Mouse (Mus musculus): ENCODE data around the gene 1110051M20Rik. TPM values are rescaled to one million over a fixed set of nuclear protein-coding genes. Genes with fewer than 3 reads are reported as not detected.
A peak's percentile ranks its signal among the peaks of the same experiment; 100 is the strongest.

The 1110051M20Rik gene
- polyA plus RNA-seq, 1 experiment from 2014 or later: 27.0 TPM

- Histone ChIP-seq H3K27ac (ENCODE audit: low read length) (peak overlapping the region; percentile 72), H3K27me3 (replicated peaks; ENCODE audit: insufficient read depth, low read length) (no peaks in the 10 kb centered on the region; the same call in 1 of the 2 replicates), H3K9me3 (ENCODE audit: low read length) (no peaks in the 10 kb centered on the region), H3K4me1 (ENCODE audit: insufficient read depth, low read depth, low read length) (peaks cover 9% of the 10 kb centered on the region; the same call in 1 of the 2 replicates), H3K36me3 (ENCODE audit: insufficient read depth, low read length) (0 out of 2 replicates have a peak, but pooled peaks cover 9% of the 10 kb centered on the region), H3K4me3 (ENCODE audit: low read depth, low read length) (peak overlapping the region; percentile 67), H3K4me2 (replicated peaks; ENCODE audit: low read depth, low read length) (peak overlapping the region; percentile 87), H3K9ac (replicated peaks; ENCODE audit: low read depth) (peak overlapping the region; percentile 47)
- WGBS: 3% methylated on average over 19 of the region's 22 CpGs
- DNase-seq (ENCODE audit: low spot score) (peak; percentile 78), ATAC-seq (peak; percentile 74)
- no peak for TF ChIP-seq CTCF (IDR thresholded peaks at IDR 0.05)
- TF ChIP-seq EP300 (IDR thresholded peaks at IDR 0.05): no peak
Observed at GRCm38 (mm10) chr2:91257126-91257980, 187.2 kb downstream of the 1110051M20Rik start.

DNA sequence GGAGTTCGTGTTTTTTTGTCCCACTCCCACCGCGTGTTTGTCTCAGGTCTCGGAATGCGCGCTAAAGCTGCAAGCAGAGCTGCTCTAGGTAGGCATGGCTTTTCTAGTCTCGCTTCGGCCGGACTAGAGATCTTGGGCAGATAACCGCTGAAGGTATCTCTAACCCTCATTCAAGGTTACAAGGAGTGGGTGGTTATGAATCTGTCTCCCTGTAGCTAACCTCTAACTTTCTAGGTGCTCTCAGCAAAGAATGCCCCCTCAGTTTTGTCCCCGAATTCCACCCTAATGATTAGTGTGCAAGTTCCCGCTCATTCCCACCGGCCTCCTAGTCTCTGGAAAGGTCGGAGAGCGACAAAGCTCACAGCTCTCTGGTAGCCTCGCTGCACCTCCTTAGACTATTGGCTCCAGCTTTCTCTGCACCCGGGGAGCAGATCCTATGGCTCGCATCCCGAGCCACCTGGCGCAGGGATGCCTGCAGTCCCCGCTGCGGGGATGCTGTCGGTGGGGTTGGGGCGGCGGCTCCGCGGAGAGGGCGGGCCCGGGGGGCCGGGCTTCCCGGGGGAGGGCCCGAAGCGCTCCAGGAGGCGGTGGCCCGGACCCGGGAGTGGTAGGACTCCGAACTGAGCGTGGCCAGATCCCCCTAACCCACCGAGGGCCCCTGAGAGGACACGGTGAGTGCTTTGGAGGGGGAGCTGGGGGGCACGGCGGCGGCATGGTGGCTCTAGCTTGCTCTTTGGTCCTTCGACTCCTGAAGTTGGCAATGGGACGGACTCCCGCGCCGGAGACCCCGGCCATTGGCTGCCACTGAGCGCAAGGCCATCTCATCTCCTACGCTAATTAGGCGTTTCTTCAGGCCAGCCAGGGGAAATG, 188.0 kb downstream of the 1110051M20Rik start:
- H3K27me3 ChIP-seq (replicated peaks; ENCODE audit: insufficient read depth, low read length): no peaks in the 10 kb centered on the region; the same call in 1 of the 2 replicates
- peak overlapping the region; percentile 67 for H3K4me3 ChIP-seq (ENCODE audit: low read depth, low read length)
- under 1% methylated on average over 35 of the region's 52 CpGs for WGBS
- H3K4me2 ChIP-seq (replicated peaks; ENCODE audit: low read depth, low read length): peak overlapping the region; percentile 87
- H3K9me3 ChIP-seq (ENCODE audit: low read length): no peaks in the 10 kb centered on the region
- 0 out of 2 replicates have a peak, but pooled peaks cover 6% of the 10 kb centered on the region for H3K36me3 ChIP-seq (ENCODE audit: insufficient read depth, low read length)
- H3K4me1 ChIP-seq (ENCODE audit: insufficient read depth, low read depth, low read length): peaks cover 9% of the 10 kb centered on the region; the same call in 1 of the 2 replicates
- peak overlapping the region; percentile 72 for H3K27ac ChIP-seq (ENCODE audit: low read length)
- TF ChIP-seq CTCF (IDR thresholded peaks at IDR 0.05): no peak
- TF ChIP-seq EP300 (IDR thresholded peaks at IDR 0.05): no peak
- DNase-seq (ENCODE audit: low spot score) (peak; percentile 63), ATAC-seq (peak; percentile 79)
- peak overlapping the region; percentile 47 for H3K9ac ChIP-seq (replicated peaks; ENCODE audit: low read depth)

DNA sequence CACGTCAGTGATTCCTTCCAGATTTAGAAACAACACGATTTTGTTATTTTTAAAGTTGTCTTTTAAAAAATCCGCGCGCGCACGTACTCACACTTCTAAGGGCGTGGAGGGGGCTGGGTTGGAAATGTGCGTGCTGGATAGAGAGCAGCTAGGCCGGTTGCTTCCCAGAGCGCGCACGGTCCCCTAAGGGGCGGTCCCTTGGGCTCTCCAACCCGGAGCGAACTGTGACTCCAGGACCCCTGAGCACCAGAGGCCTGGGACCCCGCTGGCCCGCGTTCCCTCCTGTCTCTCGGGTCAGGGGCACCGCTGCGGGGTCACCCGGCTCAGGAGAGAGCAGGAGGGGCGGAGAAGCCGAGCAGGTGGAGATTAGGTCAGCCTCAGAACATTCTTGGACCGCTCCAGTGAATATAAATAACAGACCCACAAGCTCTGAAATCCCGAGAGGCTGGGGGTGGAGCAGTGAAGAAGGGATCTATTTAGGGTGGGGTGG, 188.8 kb downstream of the 1110051M20Rik start, which contains the start of gene Pacsin3:
Gene Pacsin3 (plus strand): TSS at position 294 of the 490 bp plus-strand sequence.
- no peak for ATAC-seq
- Histone ChIP-seq H3K36me3 (ENCODE audit: insufficient read depth, low read length) (no peaks in the 10 kb centered on the region), H3K4me3 (ENCODE audit: low read depth, low read length) (peak within 1 kb of the TSS; percentile 67), H3K27me3 (replicated peaks; ENCODE audit: insufficient read depth, low read length) (no peaks in the 10 kb centered on the region; the same call in 1 of the 2 replicates), H3K9ac (replicated peaks; ENCODE audit: low read depth) (peak within 1 kb of the TSS; percentile 47), H3K4me2 (replicated peaks; ENCODE audit: low read depth, low read length) (peak within 1 kb of the TSS; percentile 87), H3K27ac (ENCODE audit: low read length) (peak within 1 kb of the TSS; percentile 72), H3K9me3 (ENCODE audit: low read length) (no peaks in the 10 kb centered on the region), H3K4me1 (ENCODE audit: insufficient read depth, low read depth, low read length) (peaks cover 9% of the 10 kb centered on the region; the same call in 1 of the 2 replicates)
- DNase-seq (ENCODE audit: low spot score): peak; percentile 39
- TF ChIP-seq EP300 (IDR thresholded peaks at IDR 0.05): no peak
- WGBS: 1% methylated on average over 27 of the region's 27 CpGs

DNA sequence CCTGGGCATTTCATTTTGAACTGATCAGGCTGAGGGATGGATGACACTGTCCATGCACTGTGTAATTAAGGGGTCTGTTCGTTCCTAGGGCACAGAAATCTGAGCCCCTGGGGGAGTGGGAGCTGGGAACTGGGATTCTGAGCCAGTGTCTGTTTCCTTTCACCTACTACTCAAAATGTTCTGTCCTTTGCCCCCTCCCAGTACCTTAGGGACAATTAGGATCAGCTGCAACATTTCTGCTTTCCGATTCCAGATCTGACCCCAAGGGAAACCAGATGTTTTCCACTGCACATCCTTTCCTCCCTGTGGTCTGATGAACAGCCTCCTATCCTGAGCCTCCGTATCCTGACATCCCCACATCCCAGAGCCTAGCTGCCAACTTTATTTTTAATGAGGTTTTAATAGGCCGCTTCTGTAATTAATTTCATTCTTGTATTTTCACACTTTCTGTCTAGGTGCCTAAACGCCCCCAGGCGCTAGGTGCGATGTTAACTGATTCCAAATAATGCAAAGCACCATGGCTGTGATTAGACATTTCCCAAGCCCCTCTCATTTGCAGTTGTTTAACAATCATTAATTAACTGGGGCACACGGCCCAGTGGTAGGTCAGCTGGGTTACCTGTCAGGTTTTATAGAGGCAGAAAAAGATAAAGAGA, 189.7 kb downstream of the 1110051M20Rik start:
- WGBS: 46% methylated on average over 8 of the region's 8 CpGs
- no peak overlapping the region for H3K27ac ChIP-seq (ENCODE audit: low read length)
- H3K36me3 ChIP-seq (ENCODE audit: insufficient read depth, low read length): no peaks in the 10 kb centered on the region
- TF ChIP-seq CTCF (IDR thresholded peaks at IDR 0.05): no peak
- TF ChIP-seq EP300 (IDR thresholded peaks at IDR 0.05): no peak
- H3K9me3 ChIP-seq (ENCODE audit: low read length): no peaks in the 10 kb centered on the region
- peaks cover 9% of the 10 kb centered on the region; the same call in 1 of the 2 replicates for H3K4me1 ChIP-seq (ENCODE audit: insufficient read depth, low read depth, low read length)
- H3K4me2 ChIP-seq (replicated peaks; ENCODE audit: low read depth, low read length): no peak overlapping the region
- H3K27me3 ChIP-seq (replicated peaks; ENCODE audit: insufficient read depth, low read length): no peaks in the 10 kb centered on the region; the same call in 1 of the 2 replicates
- DNase-seq (ENCODE audit: low spot score) (no peak), ATAC-seq (no peak)
- no peak overlapping the region for H3K4me3 ChIP-seq (ENCODE audit: low read depth, low read length)
- no peak overlapping the region for H3K9ac ChIP-seq (replicated peaks; ENCODE audit: low read depth)

- no peak for TF ChIP-seq EP300 (IDR thresholded peaks at IDR 0.05)
- no peak for TF ChIP-seq CTCF (IDR thresholded peaks at IDR 0.05)
- Histone ChIP-seq H3K36me3 (ENCODE audit: insufficient read depth, low read length) (no peaks in the 10 kb centered on the region), H3K4me2 (replicated peaks; ENCODE audit: low read depth, low read length) (no peak overlapping the region), H3K9me3 (ENCODE audit: low read length) (no peaks in the 10 kb centered on the region), H3K9ac (replicated peaks; ENCODE audit: low read depth) (no peak overlapping the region), H3K4me1 (ENCODE audit: insufficient read depth, low read depth, low read length) (peaks cover under 1% of the 10 kb centered on the region; the same call in 1 of the 2 replicates), H3K27ac (ENCODE audit: low read length) (no peak overlapping the region), H3K4me3 (ENCODE audit: low read depth, low read length) (no peak overlapping the region), H3K27me3 (replicated peaks; ENCODE audit: insufficient read depth, low read length) (no peaks in the 10 kb centered on the region; the same call in 1 of the 2 replicates)
- no peak for DNase-seq (ENCODE audit: low spot score)
- WGBS: 37% methylated on average over 4 of the region's 4 CpGs
- ATAC-seq: no peak
Observed at GRCm38 (mm10) chr2:91252512-91252911, 192.0 kb downstream of the 1110051M20Rik start.

Data from lung, postnatal 0 days (tissue).